Mouse (Mus musculus) heart, adult 2 months (tissue): ENCODE results near the gene Vmp1. TPM values are rescaled to one million over a fixed set of nuclear protein-coding genes. Genes with fewer than 3 reads are reported as not detected.

ENCODE experiments used
- DNase-seq, 2 experiments: peaks; one replicate each; pipeline ENCODE4 v3.0.0; 2021
- H3K27ac ChIP-seq: fragments of 200-600 bp; 2 replicates; pipeline ENCODE4 v1.8.1; 2022
- H3K27me3 ChIP-seq: fragments of 200-500 bp; 2 replicates; pipeline ENCODE4 v1.6.1; 2012; ENCODE audit warnings: mild to moderate bottlenecking, low read length, inconsistent platforms, mixed read lengths; ENCODE audit not compliant: control insufficient read depth, insufficient read depth
- H3K36me3 ChIP-seq: fragments of 200-500 bp; 2 replicates; pipeline ENCODE4 v1.6.1; 2012; ENCODE audit warnings: low read length, inconsistent platforms; ENCODE audit not compliant: control insufficient read depth, insufficient read depth
- H3K4me1 ChIP-seq: fragments of 200-500 bp; 2 replicates; pipeline ENCODE4 v1.6.1; 2011; ENCODE audit warnings: low read length; ENCODE audit not compliant: control insufficient read depth, insufficient read depth
- H3K4me3 ChIP-seq: fragments of 200-600 bp; 2 replicates; pipeline ENCODE4 v1.8.1; 2022
- H3K79me2 ChIP-seq: fragments of 200-500 bp; replicated peaks from 2 replicates; pipeline ENCODE4 v1.6.1; 2012; ENCODE audit warnings: mild to moderate bottlenecking, inconsistent platforms, low read length, moderate library complexity, mixed read lengths; ENCODE audit not compliant: control insufficient read depth, insufficient read depth
- H3K9ac ChIP-seq: fragments of 200-500 bp; 2 replicates; pipeline ENCODE4 v1.6.1; 2012; ENCODE audit warnings: low read depth, mild to moderate bottlenecking, control low read depth, inconsistent platforms, low read length, mixed read lengths
- CTCF ChIP-seq: fragments of 200-600 bp; IDR thresholded peaks from 2 replicates; pipeline ENCODE4 v1.8.1; 2022; ENCODE audit warnings: antibody characterized with exemption, mild to moderate bottlenecking, moderate library complexity
- EP300 ChIP-seq: fragments of 200-500 bp; IDR thresholded peaks from 2 replicates; pipeline ENCODE4 v1.6.1; 2011; ENCODE audit warnings: low read depth, low read length, control low read depth; ENCODE audit not compliant: insufficient read depth
- POLR2A ChIP-seq: fragments of 200-500 bp; IDR thresholded peaks from 2 replicates; pipeline ENCODE4 v1.6.1; 2011; ENCODE audit warnings: mild to moderate bottlenecking, low read depth, low read length, control low read depth; ENCODE audit not compliant: insufficient read depth
- WGBS: fragments of 180-500 bp; shearing (Covaris S2); methylation state at CpG from one replicate; pipeline ENCODE4 v1.1.7; 2018; 5-methylcytosine and 5-hydroxymethylcytosine counted together
- intact Hi-C: fragments of 180-260 bp; cut with DNase I; formaldehyde crosslinking; loops from one replicate; pipeline ENCODE4 v1.15.1; 2025
- polyA plus RNA-seq: library from polyadenylated mRNA; depleted of rRNA; stranded (reverse); fragments of >200 nt; gene quantifications from 2 replicates; pipeline ENCODE4 v1.2.3, GENCODE M21; 2012
- total RNA-seq, 2 experiments: library from RNA; stranded (reverse); gene quantifications; 2 replicates each; pipeline ENCODE4 v1.2.3; 2021

Gene Vmp1
- total and polyA plus RNA-seq, 3 experiments: 34.0 to 66.9 (median 58.2) TPM

GRCm38 (mm10) chr11:86543960-86544638 lies 139.5 kb downstream of the Vmp1 start:
- H3K79me2 ChIP-seq: peaks cover 3% of the 10 kb centered on the region; the same call in 1 of the 2 replicates
- no peaks in the 10 kb centered on the region for H3K27me3 ChIP-seq
- H3K9ac ChIP-seq: peak overlapping the region; percentile 80
- 1% methylated on average over 49 of the region's 50 CpGs for WGBS
- peaks cover 16% of the 10 kb centered on the region for H3K36me3 ChIP-seq
- peak overlapping the region; percentile 83 for H3K4me3 ChIP-seq
- H3K27ac ChIP-seq: peak overlapping the region; percentile 89
- TF ChIP-seq POLR2A (no peak), EP300 (no peak), CTCF (no peak)
- DNase-seq: no peak
- intact Hi-C loops: loop anchor here (1.0 kb wide), 1 partner anchor 60 kb away; the partner anchor contains the start of gene Rnft1
- peaks cover 3% of the 10 kb centered on the region for H3K4me1 ChIP-seq

DNA sequence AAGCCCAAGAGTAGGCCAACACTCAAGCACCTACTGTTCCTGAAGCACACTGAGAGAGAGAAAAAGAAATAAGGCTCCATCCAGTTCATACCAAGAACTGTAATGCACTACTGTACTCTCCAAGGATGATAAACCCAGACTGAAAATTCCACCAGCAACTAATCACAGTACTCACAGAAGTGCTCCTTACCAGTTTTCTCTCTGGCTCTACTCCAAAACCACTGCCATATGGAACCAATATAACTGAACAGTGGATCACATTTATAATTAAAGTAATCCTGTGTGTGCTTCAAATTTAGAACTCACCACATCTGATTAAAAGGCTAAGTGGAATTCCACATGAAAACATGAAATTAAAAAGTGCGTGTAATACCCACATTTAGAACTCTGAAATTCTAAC lies 140.8 kb downstream of the Vmp1 start:
- peaks cover 3% of the 10 kb centered on the region; the same call in 1 of the 2 replicates for H3K79me2 ChIP-seq

GRCm38 (mm10) chr11:86540476-86540845 lies 143.2 kb downstream of the Vmp1 start:
- 62% methylated on average over 2 of the region's 2 CpGs for WGBS
- TF ChIP-seq POLR2A: no peak
- no peak for TF ChIP-seq CTCF
- no peak for TF ChIP-seq EP300
- H3K27ac ChIP-seq: no peak overlapping the region
- no peak for DNase-seq
- peaks cover 16% of the 10 kb centered on the region for H3K36me3 ChIP-seq
- peaks cover 2% of the 10 kb centered on the region; the same call in 1 of the 2 replicates for H3K4me1 ChIP-seq
- no peaks in the 10 kb centered on the region for H3K27me3 ChIP-seq
- intact Hi-C loops: no loop called here
- no peak overlapping the region for H3K4me3 ChIP-seq
- H3K79me2 ChIP-seq: peaks cover 3% of the 10 kb centered on the region
- no peak overlapping the region for H3K9ac ChIP-seq

More for the DNA sequence above, 140.8 kb downstream of the Vmp1 start:
- 65% methylated on average over 1 of the region's 1 CpGs for WGBS
- intact Hi-C loops: no loop called here
- no peaks in the 10 kb centered on the region for H3K27me3 ChIP-seq
- H3K27ac ChIP-seq: no peak overlapping the region
- peaks cover 4% of the 10 kb centered on the region for H3K4me1 ChIP-seq
- DNase-seq: no peak
- peaks cover 16% of the 10 kb centered on the region for H3K36me3 ChIP-seq
- TF ChIP-seq CTCF (no peak), EP300 (no peak), POLR2A (no peak)
- no peak overlapping the region for H3K9ac ChIP-seq
- H3K4me3 ChIP-seq: no peak overlapping the region

GRCm38 (mm10) chr11:86539716-86540475 lies 143.7 kb downstream of the Vmp1 start:
- Histone ChIP-seq H3K36me3 (peaks cover 16% of the 10 kb centered on the region), H3K27me3 (no peaks in the 10 kb centered on the region), H3K9ac (no peak overlapping the region), H3K4me3 (no peak overlapping the region), H3K4me1 (peaks cover 2% of the 10 kb centered on the region; the same call in 1 of the 2 replicates), H3K79me2 (peaks cover 3% of the 10 kb centered on the region), H3K27ac (no peak overlapping the region)
- WGBS: 65% methylated on average over 6 of the region's 6 CpGs
- intact Hi-C loops: no loop called here
- DNase-seq: no peak
- TF ChIP-seq CTCF: no peak
- TF ChIP-seq POLR2A: no peak
- TF ChIP-seq EP300: no peak

DNA sequence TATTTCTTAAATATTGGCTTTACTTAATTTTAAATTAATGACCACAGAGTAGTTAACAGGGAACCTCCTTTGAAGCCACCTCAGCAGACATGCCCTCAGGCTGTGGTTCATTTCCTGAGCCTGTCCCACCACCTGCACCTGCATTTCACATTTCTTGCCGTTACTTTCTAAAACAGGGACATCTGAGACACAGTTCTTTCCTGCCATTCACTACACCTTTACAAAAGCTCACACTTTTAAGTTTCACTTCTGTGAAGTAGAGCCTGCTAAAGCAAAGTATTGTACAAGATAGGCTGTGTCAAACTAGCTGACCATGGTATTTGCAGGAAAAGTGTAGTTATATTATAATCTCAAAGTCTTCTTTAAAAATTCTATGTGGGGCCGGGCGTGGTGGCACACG lies 144.8 kb downstream of the Vmp1 start:
- H3K36me3 ChIP-seq: peaks cover 16% of the 10 kb centered on the region
- no peak for DNase-seq
- WGBS: 84% methylated on average over 4 of the region's 4 CpGs
- intact Hi-C loops: no loop called here
- no peak overlapping the region for H3K4me3 ChIP-seq
- H3K79me2 ChIP-seq: peaks cover 1% of the 10 kb centered on the region
- no peak overlapping the region for H3K27ac ChIP-seq
- TF ChIP-seq EP300 (no peak), CTCF (no peak), POLR2A (no peak)
- peaks cover 2% of the 10 kb centered on the region; the same call in 1 of the 2 replicates for H3K4me1 ChIP-seq
- H3K27me3 ChIP-seq: no peaks in the 10 kb centered on the region
- H3K9ac ChIP-seq: no peak overlapping the region
